Mouse (Mus musculus) neutrophil, adult 5-6 weeks (primary cell): Measurements from ENCODE around the gene Gm10717. TPM values are rescaled to one million over a fixed set of nuclear protein-coding genes. Genes with fewer than 3 reads are reported as not detected.
"Not testable (repeated sequence)": the region's sequence is repeated elsewhere in the genome, so short reads cannot be mapped to it uniquely, and the experiment has no call there.

Source experiments
- ATAC-seq: fragments of 151-379, 151-347 bp; 2 replicates; pipeline ENCODE4 v1.8.0; 2017; ENCODE audit warnings: mild to moderate bottlenecking, moderate TSS enrichment; ENCODE audit not compliant: insufficient number of reproducible peaks, poor library complexity, low FRiP score, severe bottlenecking; ENCODE audit errors: extremely low read depth
- total RNA-seq: library from RNA; stranded (forward); fragments of 200-1000 nt; gene quantifications from 2 replicates; pipeline ENCODE4 v1.2.3, GENCODE M21; 2017

Gene Gm10717
- total RNA-seq, 1 experiment from 2014 or later, result 77.2 TPM

GRCm38 (mm10) chr9:3023312-3023984 lies 1.8 kb upstream of the Gm10717 start, which contains the start of gene Gm10718:
Gene Gm10718 (plus strand): TSS chr9:3023547.
- ATAC-seq, result not testable (repeated sequence)

- not testable (repeated sequence) for ATAC-seq
Observed at GRCm38 (mm10) chr9:3023985-3024648, 1.1 kb upstream of the Gm10717 start.

DNA sequence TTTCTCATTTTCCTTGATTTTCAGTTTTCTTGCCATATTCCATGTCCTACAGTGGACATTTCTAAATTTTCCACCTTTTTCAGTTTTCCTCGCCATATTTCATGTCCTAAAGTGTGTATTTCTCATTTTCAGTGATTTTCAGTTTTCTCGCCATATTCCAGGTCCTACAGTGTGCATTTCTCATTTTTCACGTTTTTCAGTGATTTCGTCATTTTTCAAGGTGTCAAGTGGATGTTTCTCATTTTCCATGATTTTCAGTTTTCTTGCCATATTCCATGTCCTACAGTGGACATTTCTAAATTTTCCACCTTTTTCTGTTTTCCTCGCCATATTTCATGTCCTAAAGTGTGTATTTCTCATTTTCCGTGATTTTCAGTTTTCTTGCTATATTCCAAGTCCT lies 436 bp downstream of the Gm10717 start:
- ATAC-seq, result not testable (repeated sequence)

- ATAC-seq, result not testable (repeated sequence)
Observed at GRCm38 (mm10) chr9:3026136-3026535, 919 bp downstream of the Gm10717 start.

GRCm38 (mm10) chr9:3026741-3027140 lies 1.5 kb downstream of the Gm10717 start:
- ATAC-seq, result not testable (repeated sequence)

- not testable (repeated sequence) for ATAC-seq
Observed at GRCm38 (mm10) chr9:3027200-3027599, 2.0 kb downstream of the Gm10717 start.

DNA sequence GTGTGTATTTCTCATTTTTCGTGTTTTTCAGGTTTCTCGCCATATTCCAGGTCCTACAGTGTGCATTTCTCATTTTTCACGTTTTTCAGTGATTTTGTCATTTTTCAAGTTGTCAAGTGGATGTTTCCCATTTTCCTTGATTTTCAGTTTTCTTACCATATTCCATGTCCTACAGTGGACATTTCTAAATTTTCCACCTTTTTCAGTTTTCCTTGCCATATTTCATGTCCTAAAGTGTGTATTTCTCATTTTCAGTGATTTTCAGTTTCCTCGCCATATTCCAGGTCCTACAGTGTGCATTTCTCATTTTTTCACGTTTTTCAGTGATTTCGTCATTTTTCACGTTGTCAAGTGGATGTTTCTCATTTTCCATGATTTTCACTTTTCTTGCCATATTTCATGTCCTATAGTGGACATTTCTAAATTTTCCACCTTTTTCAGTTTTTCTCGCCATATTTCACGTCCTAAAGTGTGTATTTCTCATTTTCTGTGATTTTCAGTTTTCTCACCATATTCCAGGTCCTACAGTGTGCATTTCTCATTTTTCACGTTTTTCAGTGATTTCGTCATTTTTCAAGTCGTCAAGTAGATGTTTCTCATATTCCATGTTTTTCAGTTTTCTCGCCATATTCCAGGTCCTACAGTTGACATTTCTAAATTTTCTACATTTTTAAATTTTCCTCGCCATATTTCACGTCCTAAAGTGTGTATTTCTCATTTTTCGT lies 4.2 kb downstream of the Gm10717 start:
- ATAC-seq, result not testable (repeated sequence)

- ATAC-seq, result not testable (repeated sequence)
Observed at GRCm38 (mm10) chr9:3030677-3031318, 5.6 kb downstream of the Gm10717 start.

DNA sequence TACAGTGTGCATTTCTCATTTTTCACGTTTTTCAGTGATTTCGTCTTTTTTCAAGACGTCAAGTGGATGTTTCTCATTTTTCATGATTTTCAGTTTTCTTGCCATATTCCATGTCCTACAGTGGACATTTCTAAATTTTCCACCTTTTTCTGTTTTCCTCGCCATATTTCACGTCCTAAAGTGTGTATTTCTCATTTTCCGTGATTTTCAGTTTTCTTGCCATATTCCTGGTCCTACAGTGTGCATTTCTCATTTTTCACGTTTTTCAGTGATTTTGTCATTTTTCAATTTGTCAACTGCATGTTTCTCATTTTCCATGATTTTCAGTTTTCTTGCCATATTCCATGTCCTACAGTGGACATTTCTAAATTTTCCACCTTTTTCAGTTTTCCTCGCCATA lies 9.1 kb downstream of the Gm10717 start, which contains the start of gene Gm17535:
Gene Gm17535 (plus strand): TSS at position 301 of the 400 bp plus-strand sequence.
- ATAC-seq, result not testable (repeated sequence)

DNA sequence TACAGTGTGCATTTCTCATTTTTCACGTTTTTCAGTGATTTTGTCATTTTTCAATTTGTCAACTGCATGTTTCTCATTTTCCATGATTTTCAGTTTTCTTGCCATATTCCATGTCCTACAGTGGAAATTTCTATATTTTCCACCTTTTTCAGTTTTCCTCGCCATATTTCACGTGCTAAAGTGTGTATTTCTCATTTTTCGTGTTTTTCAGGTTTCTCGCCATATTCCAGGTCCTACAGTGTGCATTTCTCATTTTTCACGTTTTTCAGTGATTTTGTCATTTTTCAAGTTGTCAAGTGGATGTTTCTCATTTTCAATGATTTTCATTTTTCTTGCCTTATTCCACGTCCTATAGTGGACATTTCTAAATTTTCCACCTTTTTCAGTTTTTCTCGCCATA lies 11.4 kb downstream of the Gm10717 start, which contains the start of gene Gm10715:
Gene Gm10715 (plus strand): TSS at position 301 of the 400 bp plus-strand sequence.
- not testable (repeated sequence) for ATAC-seq

GRCm38 (mm10) chr9:3038161-3038560 lies 12.9 kb downstream of the Gm10717 start:
- ATAC-seq, result not testable (repeated sequence)

Other genes with a start within 250 kb of the Gm10717 start
- gene Gm10722, start 24.5 kb upstream of the Gm10717 start, total RNA-seq, result 10.5 and 17.4 TPM in 2 replicates
- gene Gm11168, start 22.1 kb upstream of the Gm10717 start, total RNA-seq, result 9.4 and 29.2 TPM in 2 replicates
- gene Gm10721, start 12.3 kb upstream of the Gm10717 start, total RNA-seq, result 22.1 and 40.0 TPM in 2 replicates
- gene Gm10720, start 9.8 kb upstream of the Gm10717 start, total RNA-seq, result 3.7 and 9.6 TPM in 2 replicates
- 94.7 and 118 TPM in 2 replicates for gene Gm10719, start 8.0 kb upstream of the Gm10717 start, total RNA-seq
- gene Gm10718, start 1.9 kb upstream of the Gm10717 start, total RNA-seq, result 51.4 and 74.0 TPM in 2 replicates
- gene Gm17535, start 9.2 kb downstream of the Gm10717 start, total RNA-seq, result 1.9 and 10.6 TPM in 2 replicates
- gene Gm10715, start 11.5 kb downstream of the Gm10717 start, total RNA-seq, result 6.5 and 13.1 TPM in 2 replicates